Mouse (Mus musculus): ENCODE measurements at regions not wholly inside any gene's neighbourhood (a gene's known extent, or its start where the extent isn't known, plus 50 kb on each side); places are given as distances from the start of the nearest gene placed in this dataset.

GRCm38 (mm10) chr3:52200106-52200505, 68.0 kb upstream of the Foxo1 start:
- no peak for TF ChIP-seq EP300 (IDR thresholded peaks at IDR 0.05; ENCODE audit: low read depth)
- no peak for TF ChIP-seq CTCF (IDR thresholded peaks at IDR 0.05; ENCODE audit: low read depth)
